Mouse (Mus musculus) thymus, adult 2 months (tissue): ENCODE data around the gene Cacna2d3.

Experiments used
- CTCF ChIP-seq: fragments of 200-500 bp; IDR thresholded peaks from 2 replicates; pipeline ENCODE4 v1.5.1; 2012; ENCODE audit warnings: mild to moderate bottlenecking, control low read depth, low read length, moderate library complexity, borderline replicate concordance; ENCODE audit not compliant: control insufficient read depth, poor library complexity, insufficient read depth; ENCODE audit errors: extremely low read depth
- POLR2A ChIP-seq: fragments of 200-500 bp; IDR thresholded peaks from 2 replicates; pipeline ENCODE4 v1.6.1; 2012; ENCODE audit warnings: mild to moderate bottlenecking, low read length, control low read depth, moderate library complexity; ENCODE audit not compliant: control insufficient read depth, poor library complexity, insufficient read depth; ENCODE audit errors: extremely low read depth

DNA sequence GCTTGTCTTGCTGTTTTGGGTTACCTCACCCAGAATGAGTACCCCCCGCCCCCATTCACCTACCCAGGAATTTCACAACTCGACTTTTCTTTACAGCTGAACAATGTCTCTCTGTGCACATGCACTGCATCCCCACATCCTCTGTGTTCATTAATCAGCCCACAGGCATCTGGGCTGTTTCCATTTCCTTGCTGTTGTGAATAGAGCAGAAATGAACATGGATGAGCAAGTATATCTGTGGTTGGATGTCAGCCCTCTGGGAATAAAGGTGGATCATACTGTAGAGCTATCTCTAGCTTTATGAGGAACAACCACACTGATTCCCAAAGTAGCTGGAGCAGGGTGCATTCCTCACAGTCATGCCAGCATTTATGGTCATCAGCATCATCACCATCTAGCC lies 139.7 kb downstream of the Cacna2d3 start:
- TF ChIP-seq CTCF (no peak), POLR2A (no peak)
